Mouse (Mus musculus) gastrocnemius, adult 18-20 months (tissue): ENCODE measurements around the gene Zfp2. TPM values are rescaled to one million over a fixed set of nuclear protein-coding genes. Genes with fewer than 3 reads are reported as not detected.

Experiments used
- DNase-seq: peaks from one replicate; pipeline ENCODE4 v3.0.0; 2021; ENCODE audit warnings: low spot score
- total RNA-seq, 2 experiments: library from RNA; stranded (reverse); gene quantifications; 2 replicates each; pipeline ENCODE4 v1.2.3; 2021

Zfp2 gene
- total RNA-seq, 2 experiments from 2014 or later: 5.0 to 5.2 TPM

DNA sequence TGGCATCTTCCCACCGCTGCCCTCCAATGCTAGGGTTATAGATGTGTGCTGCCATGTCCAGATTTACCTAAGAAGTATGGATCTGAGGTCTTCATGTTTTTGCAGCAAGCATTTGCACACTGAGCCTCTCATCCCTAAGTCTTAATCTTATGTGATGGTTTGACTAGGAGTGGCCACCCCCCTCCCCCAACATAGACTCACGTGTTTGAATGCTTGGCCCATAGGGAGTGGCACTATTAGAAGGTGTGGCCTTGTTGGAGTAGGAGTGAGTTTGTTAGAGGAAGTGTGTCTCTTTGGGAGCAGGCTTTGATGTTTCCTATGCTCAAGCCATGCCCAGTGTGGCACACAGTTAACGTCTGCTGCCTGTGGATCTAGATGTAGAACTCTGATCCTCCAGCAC lies 37.3 kb downstream of the Zfp2 start:
- DNase-seq: no peak

DNA sequence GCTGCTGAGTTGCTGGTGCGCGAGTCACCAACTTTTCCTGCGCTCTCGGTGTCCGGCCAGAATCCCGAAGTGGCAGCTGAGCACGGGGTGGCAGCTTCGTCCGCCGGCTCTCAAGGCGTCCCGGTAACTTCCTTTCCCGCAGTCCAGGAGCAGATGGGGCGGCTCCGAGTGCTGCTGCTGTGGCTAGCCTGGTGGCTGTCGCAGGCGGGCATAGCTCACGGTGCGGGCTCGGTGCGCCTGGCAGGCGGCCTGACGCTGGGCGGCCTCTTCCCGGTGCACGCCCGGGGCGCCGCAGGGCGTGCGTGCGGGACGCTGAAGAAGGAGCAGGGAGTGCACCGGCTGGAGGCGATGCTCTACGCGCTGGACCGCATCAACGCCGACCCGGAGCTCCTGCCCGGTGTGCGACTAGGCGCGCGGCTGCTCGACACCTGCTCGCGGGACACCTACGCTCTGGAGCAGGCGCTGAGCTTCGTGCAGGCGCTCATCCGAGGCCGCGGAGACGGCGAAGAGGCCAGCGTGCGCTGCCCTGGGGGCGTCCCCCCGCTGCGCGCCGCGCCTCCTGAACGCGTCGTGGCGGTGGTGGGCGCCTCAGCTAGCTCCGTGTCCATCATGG lies 64.9 kb downstream of the Zfp2 start:
- DNase-seq: no peak

DNA sequence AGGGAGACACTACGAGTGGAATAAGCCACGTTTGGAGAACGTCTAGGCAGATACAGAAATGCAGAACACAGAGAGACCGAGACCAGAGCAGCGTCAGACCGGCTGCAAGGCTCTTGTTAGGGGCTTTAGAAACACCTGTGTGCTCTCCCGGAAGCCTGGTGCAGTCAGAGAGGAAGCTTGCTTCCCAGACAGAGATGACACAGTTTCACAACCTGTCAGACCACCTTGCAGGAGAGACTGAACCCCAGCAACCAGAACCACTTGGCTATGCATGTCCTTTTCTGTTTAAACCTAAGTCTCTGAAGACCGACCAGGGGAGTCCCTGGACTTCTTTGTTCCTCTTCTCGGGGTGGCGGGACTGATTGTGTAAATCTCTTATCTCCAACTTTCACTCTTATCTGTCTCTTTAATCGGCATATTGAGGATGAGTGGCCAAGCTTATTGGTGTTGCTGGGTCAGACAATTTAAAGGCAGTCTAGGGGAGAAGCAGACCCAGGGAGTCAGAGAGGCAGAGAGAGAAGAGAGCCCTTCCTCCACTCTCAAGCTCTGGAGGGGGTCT lies 65.7 kb downstream of the Zfp2 start, which contains the start of gene Grm6:
Grm6 (plus strand) TSS at position 509 of the 559 bp plus-strand sequence.
- DNase-seq: no peak

DNA sequence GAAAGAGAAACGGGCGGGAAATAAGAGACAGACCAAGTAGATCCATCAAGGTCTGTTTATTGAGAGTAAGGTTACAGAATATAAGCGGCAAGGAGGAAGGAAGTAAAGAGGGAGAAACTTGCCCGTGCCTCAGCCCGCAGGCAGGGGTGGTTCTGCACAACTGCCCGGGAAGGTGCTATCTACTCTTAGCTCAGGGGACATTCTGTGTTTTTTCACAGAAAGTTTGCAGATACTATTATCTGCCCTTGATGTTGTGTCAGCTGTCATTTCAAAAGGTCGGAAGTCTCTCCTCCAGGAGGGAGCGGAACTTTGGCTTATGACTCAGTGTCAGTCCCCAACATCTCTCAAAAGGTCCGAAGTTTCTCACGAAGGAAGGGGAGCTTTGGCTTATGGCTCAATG lies 66.7 kb downstream of the Zfp2 start:
- no peak for DNase-seq

Other genes starting within 250 kb of the Zfp2 start
- 1 to 10 TPM; 3.6 to 4.6 TPM for gene Zfp354c, start 88.4 kb downstream of the Zfp2 start, total RNA-seq
- gene Zfp879, start 74.6 kb downstream of the Zfp2 start, total RNA-seq: 1 to 10 TPM; 2.0 to 2.4 TPM
- not detected for gene Grm6, start 65.5 kb downstream of the Zfp2 start, total RNA-seq
- gene Zfp454, start 28.5 kb downstream of the Zfp2 start, total RNA-seq: 1 to 10 TPM; 2.1 to 2.2 TPM
- 1 to 10 TPM; 1.9 to 2.4 TPM for gene Zfp354b, start 15.5 kb upstream of the Zfp2 start, total RNA-seq
- not detected for gene 4933414I15Rik, start 27.6 kb upstream of the Zfp2 start, total RNA-seq
- not detected for gene Prop1, start 37.6 kb upstream of the Zfp2 start, total RNA-seq
- not detected for gene Olfr1378, start 50.4 kb upstream of the Zfp2 start, total RNA-seq
- gene Olfr1377, start 65.8 kb upstream of the Zfp2 start, total RNA-seq: not detected
- gene Olfr51, start 87.4 kb upstream of the Zfp2 start, total RNA-seq: not detected
- not detected for gene Olfr54, start 98.1 kb upstream of the Zfp2 start, total RNA-seq
- gene Olfr1375, start 131.9 kb upstream of the Zfp2 start, total RNA-seq: not detected
- 1 to 10 TPM; 2.8 to 3.2 TPM for gene Zfp354a, start 143.1 kb upstream of the Zfp2 start, total RNA-seq